Mouse (Mus musculus): ENCODE measurements around the gene Zmym4.

The Zmym4 gene

DNA sequence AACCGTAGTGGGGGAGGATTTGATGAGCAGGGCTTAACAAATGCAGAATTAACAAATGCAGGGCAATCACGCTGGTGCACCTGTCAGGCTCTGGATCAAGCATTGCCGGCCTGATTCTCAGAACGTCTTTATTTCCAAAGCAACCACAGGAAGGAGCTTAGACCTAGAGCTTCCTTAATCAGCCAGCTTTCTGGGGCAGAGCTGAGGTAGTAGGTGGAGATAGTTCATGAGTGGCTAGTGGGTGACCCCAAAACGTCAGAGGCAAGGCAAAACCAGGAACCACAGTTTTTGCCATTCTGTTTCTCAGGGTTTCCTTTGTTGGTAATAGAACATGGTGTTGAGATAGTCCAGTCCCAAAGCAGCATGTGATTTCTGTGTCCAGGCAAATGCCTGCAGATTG, 153.1 kb downstream of the Zmym4 start:
- DNase-seq: no peak

DNA sequence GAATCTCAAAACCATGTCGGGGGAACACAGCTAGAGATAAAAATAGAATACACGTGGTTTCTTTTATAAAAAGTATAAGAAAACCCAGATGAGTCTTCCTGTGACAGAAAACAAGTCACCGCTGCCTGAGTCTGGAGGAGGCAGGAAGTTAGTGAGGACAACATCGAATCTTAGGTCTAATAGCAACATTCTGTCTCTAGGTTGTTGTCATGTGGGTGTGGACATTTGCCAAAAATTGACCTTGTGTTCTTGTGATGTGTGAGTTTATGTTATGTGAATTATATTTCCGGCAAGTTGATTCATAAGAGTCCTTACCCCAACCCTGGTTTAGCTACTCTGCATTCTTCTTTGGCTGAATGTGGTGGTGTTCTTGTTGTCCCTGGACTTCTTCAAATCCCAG, 154.7 kb downstream of the Zmym4 start:
- DNase-seq: no peak

Measured in lung, postnatal 36 days (tissue).